ENCODE assay signal across 30 mouse cellular contexts in genomic region chr15:103430241-103430640, GRCm38 (mm10). TPM values are rescaled to one million over a fixed set of nuclear protein-coding genes. Genes with fewer than 3 reads are reported as not detected.
DNase-seq lines count a peak whose midpoint lies in the region; ATAC-seq lines count a peak whose summit lies in the region.
"Had no signal": no experiment of that assay in that cellular context is flagged by ENCODE, and none has a peak within 500 bp of the region (broad histone marks: within the 10 kb centered on the region; RNA-seq: fewer than 3 reads in every experiment).

Gene Gtsf1, minus strand, starts transcription at chr15:103430470.

- H3K36me3 ChIP-seq in heart, embryonic 11.5 days (ENCODE audit: control insufficient read depth, insufficient read depth, low read length): no peaks in the 10 kb centered on the region
- no peaks in the 10 kb centered on the region for H3K36me3 ChIP-seq in liver, embryonic 12.5 days
- H3K36me3 ChIP-seq: embryonic facial prominence, embryonic 12.5 days; heart, embryonic 10.5 days; hindbrain, embryonic 13.5 days; limb, embryonic 13.5 days; liver, embryonic 15.5 days; midbrain, embryonic 13.5 days had no signal

- no peak within 1 kb of the TSS for H3K4me3 ChIP-seq in heart, embryonic 11.5 days (ENCODE audit: low read depth, low read length)
- no peak within 1 kb of the TSS for H3K4me3 ChIP-seq in liver, embryonic 12.5 days
- H3K4me3 ChIP-seq: embryonic facial prominence, embryonic 12.5 days; heart, embryonic 10.5 days; hindbrain, embryonic 13.5 days; limb, embryonic 13.5 days; liver, embryonic 15.5 days; midbrain, embryonic 13.5 days had no signal

- H3K27me3 ChIP-seq in heart, embryonic 11.5 days (ENCODE audit: control insufficient read depth, insufficient read depth, low read length): no peaks in the 10 kb centered on the region
- H3K27me3 ChIP-seq in liver, embryonic 12.5 days (replicated peaks): no peaks in the 10 kb centered on the region
- H3K27me3 ChIP-seq: embryonic facial prominence, embryonic 12.5 days; hindbrain, embryonic 13.5 days; limb, embryonic 13.5 days; liver, embryonic 15.5 days; midbrain, embryonic 13.5 days had no signal

- no peaks in the 10 kb centered on the region for H3K4me1 ChIP-seq in heart, embryonic 11.5 days (ENCODE audit: control insufficient read depth, insufficient read depth, low read length)
- H3K4me1 ChIP-seq in liver, embryonic 12.5 days: no peaks in the 10 kb centered on the region
- H3K4me1 ChIP-seq: embryonic facial prominence, embryonic 12.5 days; heart, embryonic 10.5 days; hindbrain, embryonic 13.5 days; liver, embryonic 15.5 days had no signal

- H3K9me3 ChIP-seq in heart, embryonic 11.5 days (replicated peaks; ENCODE audit: control insufficient read depth, low read length): no peaks in the 10 kb centered on the region
- H3K9me3 ChIP-seq in liver, embryonic 12.5 days (replicated peaks): no peaks in the 10 kb centered on the region
- H3K9me3 ChIP-seq: embryonic facial prominence, embryonic 12.5 days; heart, embryonic 10.5 days; hindbrain, embryonic 13.5 days; limb, embryonic 13.5 days; liver, embryonic 15.5 days; midbrain, embryonic 13.5 days had no signal

- ATAC-seq in heart, embryonic 11.5 days (replicated peaks; ENCODE audit: insufficient number of reproducible peaks, low FRiP score, low TSS enrichment): no peak
- ATAC-seq in liver, embryonic 12.5 days: no peak
- ATAC-seq: activated CD4-positive, CD25-positive, alpha-beta regulatory T cell, adult 4 months; CD4-positive, CD25-positive, alpha-beta regulatory T cell, adult 4 months; forebrain, postnatal 0 days; inflammation-experienced regulatory T-cells, adult 6 months; lung, postnatal 0 days; midbrain, embryonic 13.5 days; Patski had no signal

- no peak for DNase-seq in heart, adult 9 months (ENCODE audit: low spot score in 2 of 2)
- DNase-seq in liver: peak; percentile 4
- DNase-seq in ZHBTc4 (ENCODE audit: low read depth, low spot score): peak; percentile 27
- peak; percentile 44 for DNase-seq in testis, postnatal 10 days (ENCODE audit: low spot score)
- no peak for DNase-seq in MN1 (ENCODE audit: low spot score)
- DNase-seq in layer of hippocampus, adult 8-10 months (ENCODE audit: low spot score in 2 of 2): no peak
- DNase-seq: adrenal gland, adult 8-10 months; cerebellum, adult 11-12 months; cerebellum, postnatal 10 days; forebrain, postnatal 0 days; gastrocnemius, postnatal 36 days; kidney, adult 18-20 months; layer of hippocampus, adult 9-11 months; right cerebral cortex, postnatal 14 days had no signal

- H3K27ac ChIP-seq in heart, embryonic 11.5 days (ENCODE audit: low read depth, low read length): no peak within 1 kb of the TSS
- H3K27ac ChIP-seq in liver, embryonic 12.5 days: no peak within 1 kb of the TSS
- H3K27ac ChIP-seq: embryonic facial prominence, embryonic 12.5 days; heart, embryonic 10.5 days; hindbrain, embryonic 13.5 days; limb, embryonic 13.5 days; liver, embryonic 15.5 days; midbrain, embryonic 13.5 days; stomach, postnatal 0 days had no signal

- 81% methylated on average over 16 of the region's 16 CpGs for WGBS in heart, embryonic 11.5 days (ENCODE audit: insufficient replicate concordance)
- WGBS in liver, embryonic 12.5 days (ENCODE audit: insufficient replicate concordance): 77% methylated on average over 16 of the region's 16 CpGs

- no peak within 1 kb of the TSS for H3K9ac ChIP-seq in heart, embryonic 11.5 days (ENCODE audit: low read depth, low read length)
- no peak within 1 kb of the TSS for H3K9ac ChIP-seq in liver, embryonic 12.5 days
- H3K9ac ChIP-seq: embryonic facial prominence, embryonic 12.5 days; forebrain, postnatal 0 days; hindbrain, embryonic 13.5 days; limb, embryonic 13.5 days; liver, embryonic 15.5 days; midbrain, embryonic 13.5 days had no signal

- H3K4me2 ChIP-seq in heart, embryonic 11.5 days: no peak within 1 kb of the TSS
- H3K4me2 ChIP-seq in liver, embryonic 12.5 days: no peak within 1 kb of the TSS
- H3K4me2 ChIP-seq: embryonic facial prominence, embryonic 12.5 days; hindbrain, embryonic 13.5 days; limb, embryonic 13.5 days; liver, embryonic 15.5 days; midbrain, embryonic 13.5 days had no signal

RNA-seq across cellular contexts. Expression of gene Gtsf1, which starts in this region (rescaled TPM):
- polyA plus RNA-seq in heart, embryonic 11.5 days (2014; fragmentation: Nextera tagmentation; extraction: Ambion mirVana): 38.0 and 38.5 TPM in 2 replicates
- polyA plus RNA-seq in liver, embryonic 12.5 days (2016; fragmentation: Nextera tagmentation; extraction: Ambion mirVana): not detected in 2 replicates
- not detected for total RNA-seq in layer of hippocampus, adult 8-10 months (2022)
- total RNA-seq: adrenal gland, adult 8-10 months; forebrain, postnatal 0 days; gastrocnemius, postnatal 36 days had no signal
- polyA plus RNA-seq: activated CD4-positive, CD25-positive, alpha-beta regulatory T cell, adult 4 months; CD4-positive, CD25-positive, alpha-beta regulatory T cell, adult 4 months; embryonic facial prominence, embryonic 12.5 days; forebrain, embryonic 11.5 days; forebrain, postnatal 0 days; hindbrain, embryonic 13.5 days; limb, embryonic 13.5 days; liver, embryonic 15.5 days; lung, postnatal 0 days; midbrain, embryonic 13.5 days; neural tube, embryonic 11.5 days; Patski; stomach, postnatal 0 days had no signal

Comparison
In these comparisons a context has a peak if more than half of its experiments do, and no peak if none do; other contexts are left out.
1. RNA of gene Gtsf1 (polyA plus RNA-seq): 38.0 to 38.5 TPM in heart, embryonic 11.5 days; not detected in liver, embryonic 12.5 days; every median in the first group is over 10 times any median in the second.
2. DNase-seq: peak in liver (single experiment), ZHBTc4 (single experiment) and testis, postnatal 10 days (single experiment); none in heart, adult 9 months (0 of 2), MN1 (single experiment) and layer of hippocampus, adult 8-10 months (0 of 2).